Mouse (Mus musculus) megakaryocyte-erythroid progenitor cell, adult 5-6 weeks (primary cell): ENCODE measurements around the gene Naa35. TPM values are rescaled to one million over a fixed set of nuclear protein-coding genes. Genes with fewer than 3 reads are reported as not detected.

Experiments
- ATAC-seq: replicated peaks from 2 replicates; pipeline ENCODE4 v1.8.0; 2016; ENCODE audit warnings: mild to moderate bottlenecking, inconsistent platforms; ENCODE audit not compliant: severe bottlenecking, poor library complexity, low FRiP score, low TSS enrichment
- total RNA-seq, 2 experiments: library from RNA; stranded (forward) in 1 of 2; stranded (reverse) in 1 of 2; fragments of 200-1000, 215-1000 nt in 1 of 2; fragments of >200 nt in 1 of 2; fragmentation: Nextera tagmentation in 1 of 2; gene quantifications; 2 replicates each; pipeline ENCODE4 v1.2.3; 2014 to 2017

Naa35 gene
- 76.9 and 107 TPM in 2 replicates for total RNA-seq (2014; fragmentation: Nextera tagmentation)
- total RNA-seq (2017), result 38.5 and 58.0 TPM in 2 replicates

DNA sequence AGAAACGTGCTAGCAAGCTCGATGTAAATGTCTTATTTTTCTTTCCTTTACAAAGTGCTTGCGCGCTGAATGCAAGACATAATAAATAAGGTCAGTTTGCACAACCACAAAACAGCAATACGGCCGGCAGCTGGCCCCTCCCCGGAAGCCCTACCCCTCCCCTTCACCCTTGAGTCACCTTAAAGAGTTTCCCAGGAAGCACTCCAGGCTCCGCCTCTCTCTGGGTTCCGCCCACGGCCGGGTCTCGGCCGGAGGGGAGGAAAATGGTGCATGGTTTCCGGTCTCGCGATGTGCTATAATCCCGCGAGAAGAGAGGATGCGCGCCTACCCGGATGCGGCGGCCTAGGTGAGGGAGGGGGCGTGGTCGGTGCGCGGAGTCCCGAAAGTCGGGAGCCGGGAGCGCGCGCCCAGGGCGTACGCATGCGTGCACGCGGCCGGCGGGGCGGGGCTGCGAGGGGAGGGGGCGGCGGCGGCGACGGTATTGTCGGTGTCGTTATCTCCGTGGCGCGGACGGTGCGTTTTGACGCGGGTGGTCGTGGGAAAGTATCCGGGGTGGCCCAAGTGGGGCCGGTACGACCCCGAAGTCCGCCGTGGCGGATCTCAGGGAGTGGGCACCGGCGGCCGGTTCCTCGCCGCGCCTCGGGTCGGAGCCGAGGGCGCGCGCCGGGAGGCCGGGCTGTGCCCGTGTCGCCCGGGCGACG is at the start of gene Naa35, which contains the start of gene Agtpbp1:
TSS of gene Naa35 (plus strand) at position 313 of the 701 bp plus-strand sequence.
TSS of gene Agtpbp1 (minus strand) at position 281 of the 701 bp plus-strand sequence.
- ATAC-seq, result peak; percentile 96

DNA sequence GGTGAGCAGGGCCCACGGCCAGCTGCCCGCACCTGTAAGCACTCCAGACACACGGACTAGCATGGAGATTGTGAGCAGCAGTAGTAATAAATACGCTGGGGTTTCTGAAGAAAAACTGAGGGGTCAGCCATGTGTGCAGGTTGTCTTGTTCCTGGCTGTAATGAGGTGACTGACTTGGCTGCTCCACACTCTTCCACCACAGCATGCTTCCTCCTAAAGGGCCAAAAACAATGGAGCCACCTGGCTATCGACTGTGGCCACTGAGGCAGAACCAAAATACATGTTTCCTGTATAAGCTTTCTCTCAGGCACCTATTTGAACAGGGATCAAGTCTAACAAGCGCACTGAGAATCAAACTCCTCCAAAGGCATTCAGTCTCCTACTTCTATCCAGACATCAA is 49.3 kb upstream of the Naa35 start:
- ATAC-seq, result no peak

DNA sequence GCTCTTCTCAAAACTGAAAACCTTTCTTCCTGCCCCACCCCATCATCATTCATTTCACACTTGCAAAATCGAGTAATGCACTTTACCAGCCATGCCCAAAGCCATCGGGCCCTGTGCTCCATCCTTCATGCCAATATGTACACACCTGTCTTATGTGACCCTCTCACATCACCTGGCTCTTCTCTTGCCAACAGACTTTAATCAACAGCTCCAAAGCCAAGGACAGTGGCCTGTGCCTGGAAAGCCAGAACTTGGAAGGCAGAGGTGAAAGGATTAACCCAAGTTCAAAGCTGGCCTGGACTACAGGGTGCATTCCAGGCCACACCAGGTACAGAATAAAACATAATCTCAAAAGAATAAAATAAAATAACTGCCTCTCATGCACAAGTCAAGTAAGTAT is 48.4 kb upstream of the Naa35 start:
- ATAC-seq, result no peak

- ATAC-seq, result no peak
Measured at GRCm38 (mm10) chr13:59538661-59539060, 46.4 kb upstream of the Naa35 start.

DNA sequence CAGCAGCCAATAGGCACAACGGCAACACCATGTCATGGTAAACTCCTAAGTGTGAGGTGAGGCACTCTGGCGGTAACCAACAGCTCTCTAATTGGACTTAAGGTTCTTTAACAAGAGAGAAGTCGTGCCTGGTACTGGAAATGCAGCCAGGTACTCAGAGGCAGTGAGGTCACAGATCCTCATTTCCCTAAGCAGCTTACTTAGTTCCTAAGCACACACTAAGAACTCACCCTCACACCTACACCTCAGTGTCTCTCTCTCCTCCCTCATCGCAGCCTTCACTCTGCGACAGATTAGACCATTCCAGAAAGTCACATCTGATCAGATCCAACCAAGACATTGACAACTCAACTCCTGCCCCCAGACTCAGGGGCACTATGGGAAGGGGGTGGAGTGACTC is 45.0 kb upstream of the Naa35 start:
- ATAC-seq, result no peak

- no peak for ATAC-seq
Measured at GRCm38 (mm10) chr13:59542411-59542810, 42.6 kb upstream of the Naa35 start.

DNA sequence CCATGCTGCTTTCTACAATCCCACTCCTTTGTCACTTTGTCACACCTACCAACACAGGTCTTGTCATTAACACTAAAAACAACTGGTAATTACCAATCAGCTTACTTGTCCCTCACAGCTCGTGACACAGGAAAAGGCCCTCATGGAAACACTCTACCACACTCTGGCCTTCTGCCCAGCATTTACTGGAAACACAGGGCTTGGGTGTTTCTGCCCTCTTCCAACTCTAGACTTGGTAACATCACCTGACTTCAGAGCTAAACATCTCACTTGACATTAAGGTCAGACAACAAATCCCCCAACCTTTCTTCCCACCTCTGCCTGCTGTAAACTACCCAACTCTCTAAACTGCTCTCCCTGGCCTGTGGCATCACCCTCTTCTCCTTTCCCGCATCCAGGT is 38.0 kb upstream of the Naa35 start:
- no peak for ATAC-seq

- ATAC-seq, result no peak
Measured at GRCm38 (mm10) chr13:59547716-59548115, 37.3 kb upstream of the Naa35 start.

DNA sequence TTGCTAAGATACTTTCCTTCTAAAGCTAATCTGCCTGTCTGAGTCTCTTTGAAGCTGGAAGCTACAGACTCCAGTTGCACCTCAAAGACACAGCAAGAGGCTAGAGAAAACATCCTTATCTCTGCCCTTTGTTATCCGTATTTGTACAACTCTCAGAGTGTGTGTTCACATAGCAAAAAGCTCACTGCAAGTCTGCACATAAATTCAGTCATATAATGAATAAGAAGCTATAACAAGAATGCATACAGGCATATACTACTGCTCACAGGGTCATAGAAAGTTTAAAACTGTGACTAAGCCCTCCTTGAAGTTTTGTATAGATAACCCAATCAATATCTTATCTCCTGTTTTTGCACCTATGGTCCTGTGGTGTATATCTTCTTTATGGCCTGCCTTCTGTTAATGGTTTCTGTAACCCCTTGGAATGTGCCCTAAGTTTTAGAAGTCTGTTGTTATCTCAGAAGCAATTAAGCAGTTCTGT is 35.7 kb upstream of the Naa35 start:
- ATAC-seq, result peak; percentile 62

DNA sequence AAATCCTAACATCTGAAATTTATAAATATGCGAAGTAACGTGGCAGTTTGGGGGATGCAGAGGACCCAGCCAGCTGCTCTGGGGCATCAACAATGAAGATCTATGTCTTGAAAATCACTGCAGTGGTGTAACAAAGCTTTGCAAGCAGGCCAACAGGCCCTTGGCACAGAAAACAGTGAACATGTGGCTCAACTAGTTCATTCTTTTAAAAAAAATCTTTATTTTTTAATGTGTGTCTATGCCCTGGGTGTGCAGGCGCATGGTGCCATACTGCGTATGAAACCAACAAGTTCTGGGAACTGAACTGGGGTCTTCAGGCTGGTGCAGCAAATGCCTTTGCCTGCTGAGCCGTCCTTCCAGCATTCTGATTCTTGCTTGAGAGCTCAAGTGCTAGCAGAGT is 32.8 kb upstream of the Naa35 start:
- ATAC-seq, result no peak

DNA sequence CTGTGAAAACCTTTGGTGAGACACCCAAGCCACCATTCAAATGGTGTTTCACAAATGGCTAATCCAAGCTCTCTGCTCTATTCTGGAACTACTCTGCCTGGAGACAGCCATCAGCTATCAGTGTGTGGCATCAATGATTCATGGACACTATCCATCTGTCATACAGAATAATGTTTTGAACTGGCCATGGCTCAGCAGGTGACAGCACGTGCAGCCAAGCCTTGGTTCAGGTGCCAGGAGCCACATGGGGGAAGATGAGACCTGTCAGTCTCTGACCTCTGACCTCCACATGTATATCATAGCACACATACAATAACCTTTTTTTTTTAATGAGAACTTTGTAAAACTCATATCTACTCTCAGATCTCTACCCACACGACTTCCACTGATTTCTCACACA is 32.3 kb upstream of the Naa35 start:
- no peak for ATAC-seq

- ATAC-seq, result no peak
Measured at GRCm38 (mm10) chr13:59554772-59555505, 30.1 kb upstream of the Naa35 start.

DNA sequence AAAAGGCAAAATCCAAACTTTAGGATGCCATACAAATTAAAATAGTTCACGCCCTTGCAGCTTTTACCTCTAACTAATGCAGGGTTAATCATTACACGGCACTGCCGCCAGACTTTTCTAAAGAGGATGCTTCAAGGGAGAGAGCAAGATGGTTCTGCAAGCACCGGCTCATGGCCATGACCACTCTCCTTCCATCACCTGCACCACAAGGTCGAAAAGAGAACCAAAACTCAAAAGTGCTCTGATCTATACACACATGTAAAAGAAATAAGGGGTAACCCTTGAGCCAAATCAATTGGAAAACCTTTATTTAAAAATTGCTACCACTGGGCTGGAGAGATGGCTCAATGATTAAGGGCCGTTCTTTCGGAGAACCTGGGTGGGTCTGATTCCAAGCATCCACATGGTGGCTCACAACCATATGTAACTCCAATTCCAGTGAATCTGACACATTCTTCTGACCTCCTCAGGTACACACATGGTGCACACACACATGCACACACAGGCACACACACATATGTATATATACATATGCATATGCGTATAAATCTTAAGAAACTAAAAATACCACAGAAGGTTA is 29.4 kb upstream of the Naa35 start:
- no peak for ATAC-seq

- ATAC-seq, result peak; percentile 85
Measured at GRCm38 (mm10) chr13:59556670-59557069, 28.4 kb upstream of the Naa35 start.

DNA sequence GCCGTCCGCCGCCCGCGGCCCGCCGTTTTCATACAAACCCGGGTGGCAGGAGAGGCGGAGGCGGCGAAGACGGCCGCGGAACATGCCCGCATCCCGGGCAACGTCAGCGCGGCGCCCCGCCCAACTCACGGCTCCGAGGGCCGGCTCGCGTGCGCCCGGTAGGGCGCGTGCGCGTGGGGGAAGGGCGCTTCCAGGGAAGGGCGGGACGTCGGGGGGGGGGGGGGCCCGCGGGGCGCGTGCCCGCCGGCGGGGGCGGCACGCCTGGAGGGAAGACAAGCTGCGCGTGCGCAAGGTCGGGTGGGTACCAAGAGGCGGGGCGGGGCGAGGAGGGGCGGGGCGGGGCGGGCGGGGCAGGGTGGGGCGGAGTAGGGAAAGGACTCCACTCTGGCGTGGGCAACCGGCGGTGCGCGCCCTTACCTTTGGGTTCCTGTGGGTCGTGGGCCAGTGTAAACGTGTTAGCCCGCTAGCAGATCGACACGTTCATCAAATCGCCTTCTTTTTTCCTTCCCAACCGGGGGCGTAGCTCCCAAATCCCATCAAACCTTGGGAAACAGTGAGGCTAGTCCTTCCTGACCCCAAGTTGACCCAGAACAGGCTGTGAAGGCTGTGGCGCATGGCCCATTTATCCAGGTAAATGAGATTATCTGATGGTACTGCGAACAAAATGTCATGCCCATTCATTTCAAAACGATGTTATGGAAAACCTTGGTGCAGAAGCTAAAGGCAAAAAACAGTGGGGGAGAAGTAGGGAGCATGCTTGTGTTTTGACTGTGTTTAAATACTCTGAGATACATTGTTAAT is 27.7 kb upstream of the Naa35 start:
- ATAC-seq, result peak; percentile 75

DNA sequence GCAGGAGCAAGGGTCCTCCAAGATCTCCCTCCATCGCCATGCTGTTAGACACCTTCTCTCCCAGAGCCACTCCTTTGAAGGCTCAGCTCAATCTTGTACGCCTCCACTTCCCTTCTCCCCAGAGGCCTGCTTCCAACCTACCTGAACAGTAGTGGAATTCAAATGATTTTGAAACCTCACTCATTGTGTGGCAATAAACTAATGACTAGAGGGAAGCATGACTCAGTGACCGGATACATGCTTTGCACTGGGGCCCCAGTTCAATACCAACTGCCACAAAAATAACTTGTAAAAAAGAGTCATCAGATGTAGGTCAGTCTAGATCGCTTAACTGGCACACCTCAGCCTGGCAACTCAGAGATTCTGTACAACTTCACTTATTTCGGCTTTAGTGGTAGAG is 26.3 kb upstream of the Naa35 start:
- no peak for ATAC-seq

GRCm38 (mm10) chr13:59562471-59562870 is 22.6 kb upstream of the Naa35 start:
- no peak for ATAC-seq

DNA sequence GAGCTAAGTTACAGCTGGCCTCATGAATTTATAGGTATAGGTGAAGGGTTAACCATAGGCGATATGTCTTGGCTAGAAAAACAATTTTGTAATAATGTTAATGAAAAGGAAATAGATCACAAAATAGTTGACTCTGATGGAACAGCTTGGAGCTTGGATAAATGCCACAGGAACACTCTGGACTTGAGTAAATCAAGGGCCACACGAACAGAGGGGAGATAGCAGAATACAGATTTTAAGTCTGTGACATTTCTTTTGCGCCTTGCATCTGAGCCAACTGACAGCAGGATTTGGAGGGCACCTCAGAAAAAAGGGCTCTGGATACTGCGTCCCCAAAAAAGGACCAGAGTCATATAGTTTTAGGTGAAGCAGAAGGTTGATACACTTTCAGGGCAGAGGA is 20.6 kb upstream of the Naa35 start:
- ATAC-seq, result no peak

DNA sequence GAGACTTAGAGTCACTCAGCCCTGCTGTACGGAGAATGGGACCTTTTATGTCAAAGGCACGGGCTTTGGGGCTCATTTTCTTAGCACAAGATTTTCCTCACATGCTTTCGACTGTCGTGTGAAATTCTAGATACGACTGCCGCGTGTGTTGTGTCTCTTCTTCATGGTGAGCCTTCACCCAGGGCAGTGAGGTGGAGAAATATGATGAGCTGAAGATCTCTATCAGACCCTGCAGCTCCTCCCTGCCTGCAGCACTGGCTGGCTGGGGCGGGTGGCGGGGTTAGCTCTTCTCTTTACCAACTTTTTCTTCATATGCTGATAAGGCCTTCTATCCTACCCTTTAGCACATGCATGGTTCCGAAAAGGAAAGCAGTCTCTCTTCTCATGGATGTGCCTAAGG is 20.1 kb upstream of the Naa35 start:
- peak; percentile 34 for ATAC-seq
